Mouse (Mus musculus) embryonic facial prominence, embryonic 10.5 days (tissue): ENCODE measurements around the gene Gm28036. TPM values are rescaled to one million over a fixed set of nuclear protein-coding genes. Genes with fewer than 3 reads are reported as not detected.

ENCODE experiments used
- DNase-seq: peaks from one replicate; pipeline ENCODE4 v3.0.0-alpha.2; 2017; ENCODE audit warnings: low spot score
- H3K27ac ChIP-seq: fragments of 300-500 bp; sonication (generic); replicated peaks from 2 replicates; pipeline ENCODE4 v1.5.1; 2016; ENCODE audit warnings: mild to moderate bottlenecking
- H3K27me3 ChIP-seq: fragments of 300-500 bp; sonication (generic); replicated peaks from 2 replicates; pipeline ENCODE4 v1.6.1; 2016; ENCODE audit warnings: low read depth, mild to moderate bottlenecking; ENCODE audit not compliant: poor library complexity, severe bottlenecking
- H3K36me3 ChIP-seq: fragments of 300-500 bp; sonication (generic); replicated peaks from 2 replicates; pipeline ENCODE4 v1.6.1; 2016; ENCODE audit warnings: mild to moderate bottlenecking, moderate library complexity
- H3K4me1 ChIP-seq: fragments of 300-500 bp; sonication (generic); 2 replicates; pipeline ENCODE4 v1.6.1; 2016
- H3K4me3 ChIP-seq: fragments of 300-500 bp; sonication (generic); 2 replicates; pipeline ENCODE4 v1.5.1; 2016; ENCODE audit warnings: mild to moderate bottlenecking, moderate library complexity
- H3K9me3 ChIP-seq: fragments of 300-500 bp; sonication (generic); 2 replicates; pipeline ENCODE4 v1.6.1; 2016; ENCODE audit warnings: mild to moderate bottlenecking
- WGBS: fragments of 180-500 bp; shearing (Covaris S2); methylation state at CpG from one replicate; pipeline ENCODE4 v1.1.7; 2016; 5-methylcytosine and 5-hydroxymethylcytosine counted together
- polyA plus RNA-seq: library from polyadenylated mRNA; unstranded; fragments of >200 nt; fragmentation: Nextera tagmentation; extraction: Ambion mirVana; gene quantifications from 2 replicates; pipeline ENCODE4 v1.2.1, GENCODE M21; 2016

The Gm28036 gene
- polyA plus RNA-seq: 23.3 and 35.7 TPM in 2 replicates

GRCm38 (mm10) chr2:156126992-156127391 is at the start of gene Gm28036:
Gene Gm28036, minus strand, starts transcription at chr2:156127092.
- Histone ChIP-seq H3K4me3 (no peak within 1 kb of the TSS), H3K27ac (no peak within 1 kb of the TSS), H3K4me1 (no peaks in the 10 kb centered on the region), H3K27me3 (no peaks in the 10 kb centered on the region), H3K36me3 (peaks cover 67% of the 10 kb centered on the region), H3K9me3 (no peaks in the 10 kb centered on the region)
- WGBS: 94% methylated on average over 5 of the region's 5 CpGs
- DNase-seq: no peak

- Histone ChIP-seq H3K4me3 (no peak overlapping the region), H3K4me1 (no peaks in the 10 kb centered on the region), H3K9me3 (no peaks in the 10 kb centered on the region), H3K36me3 (peaks cover 100% of the 10 kb centered on the region), H3K27ac (no peak overlapping the region), H3K27me3 (no peaks in the 10 kb centered on the region)
- DNase-seq: no peak
- WGBS: 94% methylated on average over 5 of the region's 5 CpGs
These were observed 39.7 kb upstream of the Gm28036 start for GRCm38 (mm10) chr2:156166557-156166956.

GRCm38 (mm10) chr2:156165478-156165877 is 38.6 kb upstream of the Gm28036 start:
- no peaks in the 10 kb centered on the region for H3K4me1 ChIP-seq
- DNase-seq: no peak
- H3K9me3 ChIP-seq: no peaks in the 10 kb centered on the region
- no peak overlapping the region for H3K27ac ChIP-seq
- H3K36me3 ChIP-seq: peaks cover 100% of the 10 kb centered on the region
- 97% methylated on average over 1 of the region's 1 CpGs for WGBS
- H3K4me3 ChIP-seq: no peak overlapping the region
- H3K27me3 ChIP-seq: no peaks in the 10 kb centered on the region

- Histone ChIP-seq H3K4me1 (no peaks in the 10 kb centered on the region), H3K27me3 (no peaks in the 10 kb centered on the region), H3K4me3 (no peak overlapping the region), H3K27ac (no peak overlapping the region), H3K9me3 (no peaks in the 10 kb centered on the region), H3K36me3 (peaks cover 100% of the 10 kb centered on the region)
- no peak for DNase-seq
These were observed 24.6 kb upstream of the Gm28036 start for GRCm38 (mm10) chr2:156151538-156151937.

GRCm38 (mm10) chr2:156147316-156147915 is 20.5 kb upstream of the Gm28036 start:
- H3K4me1 ChIP-seq: peaks cover 21% of the 10 kb centered on the region
- peaks cover 64% of the 10 kb centered on the region for H3K36me3 ChIP-seq
- no peak for DNase-seq
- no peaks in the 10 kb centered on the region for H3K9me3 ChIP-seq
- H3K27me3 ChIP-seq: no peaks in the 10 kb centered on the region
- no peak overlapping the region for H3K27ac ChIP-seq
- H3K4me3 ChIP-seq: no peak overlapping the region
- WGBS: 94% methylated on average over 3 of the region's 3 CpGs

GRCm38 (mm10) chr2:156146272-156146989 is 19.5 kb upstream of the Gm28036 start:
- 78% methylated on average over 5 of the region's 5 CpGs for WGBS

GRCm38 (mm10) chr2:156145486-156146130 is 18.7 kb upstream of the Gm28036 start:
- no peaks in the 10 kb centered on the region for H3K27me3 ChIP-seq
- H3K36me3 ChIP-seq: peaks cover 57% of the 10 kb centered on the region
- peaks cover 21% of the 10 kb centered on the region for H3K4me1 ChIP-seq
- no peak for DNase-seq
- H3K4me3 ChIP-seq: peak overlapping the region; percentile 81; the same call in 1 of the 2 replicates
- H3K9me3 ChIP-seq: no peaks in the 10 kb centered on the region
- 67% methylated on average over 11 of the region's 11 CpGs for WGBS
- no peak overlapping the region for H3K27ac ChIP-seq

More at GRCm38 (mm10) chr2:156146272-156146989, 19.5 kb upstream of the Gm28036 start:
- Histone ChIP-seq H3K9me3 (no peaks in the 10 kb centered on the region), H3K36me3 (peaks cover 61% of the 10 kb centered on the region), H3K27me3 (no peaks in the 10 kb centered on the region), H3K4me3 (no peak overlapping the region), H3K4me1 (peaks cover 21% of the 10 kb centered on the region), H3K27ac (no peak overlapping the region)
- no peak for DNase-seq

- Histone ChIP-seq H3K27ac (peak within 1 kb of the TSS; percentile 92), H3K4me1 (peaks cover 21% of the 10 kb centered on the region), H3K27me3 (no peaks in the 10 kb centered on the region), H3K36me3 (peaks cover 48% of the 10 kb centered on the region), H3K9me3 (no peaks in the 10 kb centered on the region), H3K4me3 (peak within 1 kb of the TSS; percentile 81)
- peak; percentile 98 for DNase-seq
- under 1% methylated on average over 70 of the region's 70 CpGs for WGBS
These were observed 17.2 kb upstream of the Gm28036 start, which contains the start of the genes Romo1 and Nfs1 for GRCm38 (mm10) chr2:156143953-156144724. Gene Romo1, plus strand, starts transcription at chr2:156144039. Gene Nfs1, minus strand, starts transcription at chr2:156144186.

GRCm38 (mm10) chr2:156143367-156143766 is 16.5 kb upstream of the Gm28036 start:
- Histone ChIP-seq H3K36me3 (peaks cover 46% of the 10 kb centered on the region), H3K4me1 (peaks cover 21% of the 10 kb centered on the region), H3K27ac (peak overlapping the region; percentile 92), H3K27me3 (no peaks in the 10 kb centered on the region), H3K4me3 (peak overlapping the region; percentile 81), H3K9me3 (no peaks in the 10 kb centered on the region)
- WGBS: 3% methylated on average over 16 of the region's 16 CpGs
- DNase-seq: no peak

GRCm38 (mm10) chr2:156142820-156143219 is 15.9 kb upstream of the Gm28036 start:
- H3K4me3 ChIP-seq: peak overlapping the region; percentile 81

GRCm38 (mm10) chr2:156135695-156136094 is 8.8 kb upstream of the Gm28036 start:
- Histone ChIP-seq H3K4me3 (no peak overlapping the region), H3K27me3 (no peaks in the 10 kb centered on the region), H3K27ac (no peak overlapping the region), H3K36me3 (peaks cover 40% of the 10 kb centered on the region), H3K4me1 (no peaks in the 10 kb centered on the region), H3K9me3 (no peaks in the 10 kb centered on the region)
- WGBS: 87% methylated on average over 6 of the region's 6 CpGs
- no peak for DNase-seq

More at GRCm38 (mm10) chr2:156142820-156143219, 15.9 kb upstream of the Gm28036 start:
- Histone ChIP-seq H3K27me3 (no peaks in the 10 kb centered on the region), H3K4me1 (peaks cover 21% of the 10 kb centered on the region), H3K9me3 (no peaks in the 10 kb centered on the region), H3K36me3 (peaks cover 41% of the 10 kb centered on the region), H3K27ac (no peak overlapping the region)
- WGBS: 82% methylated on average over 2 of the region's 2 CpGs
- DNase-seq: no peak

- Histone ChIP-seq H3K36me3 (peaks cover 43% of the 10 kb centered on the region), H3K27ac (no peak overlapping the region), H3K4me1 (no peaks in the 10 kb centered on the region), H3K27me3 (no peaks in the 10 kb centered on the region), H3K4me3 (no peak overlapping the region), H3K9me3 (no peaks in the 10 kb centered on the region)
- no peak for DNase-seq
- WGBS: 90% methylated on average over 5 of the region's 5 CpGs
These were observed 7.3 kb upstream of the Gm28036 start for GRCm38 (mm10) chr2:156134161-156134560.
